Mouse (Mus musculus): Measurements from ENCODE around the gene Msx2.

- TF ChIP-seq CTCF (IDR thresholded peaks at IDR 0.05; ENCODE audit: extremely low read depth, insufficient read depth, low read length) (no peak), POLR2A (IDR thresholded peaks at IDR 0.05; ENCODE audit: extremely low read depth, insufficient read depth, low read length) (no peak)
Measured at GRCm38 (mm10) chr13:53463037-53463436, 9.8 kb downstream of the Msx2 start.
